Mouse (Mus musculus): ENCODE data around the gene Vmn1r177. TPM values are rescaled to one million over a fixed set of nuclear protein-coding genes. Genes with fewer than 3 reads are reported as not detected.
"Not testable (repeated sequence)": the region's sequence is repeated elsewhere in the genome, so short reads cannot be mapped to it uniquely, and the experiment has no call there.

The Vmn1r177 gene
- not detected in 2 replicates for polyA plus RNA-seq (2016; fragmentation: Nextera tagmentation; extraction: Ambion mirVana)

DNA sequence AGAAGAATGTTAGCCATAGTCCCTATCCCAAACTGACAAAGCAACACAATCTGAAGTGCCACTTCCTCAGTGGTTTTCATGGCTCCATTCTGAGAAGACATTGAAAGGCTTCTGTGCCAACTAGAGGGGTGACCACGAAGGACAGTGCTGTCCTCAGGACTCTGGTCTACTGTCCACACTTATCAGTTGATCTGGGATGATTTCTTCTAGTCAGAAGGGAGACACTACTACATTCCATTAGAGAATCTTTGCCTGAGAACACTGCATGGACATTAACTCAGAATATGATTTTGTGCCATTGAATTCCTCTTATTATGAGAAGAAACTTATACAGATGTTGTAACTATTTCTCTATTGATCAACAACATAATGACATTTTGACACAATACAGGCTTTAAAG is at the start of gene Vmn1r177:
TSS of gene Vmn1r177 (minus strand) at position 101 of the 400 bp plus-strand sequence.
- H3K36me3 ChIP-seq; DNase-seq (ENCODE audit: low spot score); H3K27ac ChIP-seq; H3K27me3 ChIP-seq (ENCODE audit: insufficient read depth, poor library complexity, severe bottlenecking); H3K4me1 ChIP-seq (replicated peaks); H3K4me3 ChIP-seq: not testable (repeated sequence)
- H3K9me3 ChIP-seq: peaks cover 23% of the 10 kb centered on the region
- 19% methylated on average over 1 of the region's 1 CpGs for WGBS

GRCm38 (mm10) chr7:23891709-23892108 is 25.5 kb upstream of the Vmn1r177 start, which contains the start of gene Vmn1r178:
Gene Vmn1r178, plus strand, starts transcription at chr7:23892009.
- DNase-seq (ENCODE audit: low spot score): no peak
- no peaks in the 10 kb centered on the region for H3K36me3 ChIP-seq
- no peak within 1 kb of the TSS for H3K27ac ChIP-seq
- H3K4me1 ChIP-seq (replicated peaks): no peaks in the 10 kb centered on the region
- peaks cover 62% of the 10 kb centered on the region for H3K9me3 ChIP-seq
- H3K27me3 ChIP-seq (ENCODE audit: insufficient read depth, poor library complexity, severe bottlenecking): no peaks in the 10 kb centered on the region
- 85% methylated on average over 1 of the region's 1 CpGs for WGBS
- no peak within 1 kb of the TSS for H3K4me3 ChIP-seq

GRCm38 (mm10) chr7:23876918-23877317 is 10.7 kb upstream of the Vmn1r177 start:
- WGBS: 68% methylated on average over 4 of the region's 4 CpGs
- DNase-seq (ENCODE audit: low spot score); H3K27me3 ChIP-seq (ENCODE audit: insufficient read depth, poor library complexity, severe bottlenecking); H3K36me3 ChIP-seq; H3K4me3 ChIP-seq; H3K4me1 ChIP-seq (replicated peaks); H3K27ac ChIP-seq: not testable (repeated sequence)
- peaks cover 24% of the 10 kb centered on the region; the same call in 1 of the 2 replicates for H3K9me3 ChIP-seq

DNA sequence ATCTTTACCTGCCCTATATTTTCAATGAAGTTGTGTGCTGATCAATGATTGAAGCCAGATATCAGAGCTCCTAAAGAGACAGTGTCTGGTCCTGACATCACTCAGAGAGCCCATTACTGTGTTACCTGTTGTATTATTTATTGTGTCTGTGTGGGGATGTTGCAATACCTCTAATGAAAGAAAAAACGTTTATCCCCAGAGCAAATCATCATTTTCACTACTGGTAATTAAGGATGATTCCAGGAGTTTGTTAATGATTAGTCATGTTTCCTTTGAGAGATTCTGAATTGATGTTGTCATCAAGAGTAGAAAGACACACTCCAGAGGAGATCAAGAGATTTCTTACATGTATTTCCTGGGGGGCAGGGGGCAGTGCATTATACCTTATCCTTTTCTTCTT is 29.0 kb downstream of the Vmn1r177 start, which contains the start of gene Vmn1r176:
TSS of gene Vmn1r176 (minus strand) at position 101 of the 400 bp plus-strand sequence.
- H3K36me3 ChIP-seq; H3K4me1 ChIP-seq (replicated peaks); DNase-seq (ENCODE audit: low spot score); H3K27ac ChIP-seq; H3K4me3 ChIP-seq; H3K27me3 ChIP-seq (ENCODE audit: insufficient read depth, poor library complexity, severe bottlenecking): not testable (repeated sequence)
- WGBS: no CpG with 5 or more reads among the region's 1 CpGs
- H3K9me3 ChIP-seq: peaks cover 26% of the 10 kb centered on the region

Other genes starting within 250 kb of the Vmn1r177 start
- gene Vmn1r171, start 235.7 kb downstream of the Vmn1r177 start, polyA plus RNA-seq (2016; fragmentation: Nextera tagmentation; extraction: Ambion mirVana): not detected in 2 replicates
- gene Vmn1r172, start 208.1 kb downstream of the Vmn1r177 start, polyA plus RNA-seq (2016; fragmentation: Nextera tagmentation; extraction: Ambion mirVana): not detected in 2 replicates
- gene Vmn1r173, start 165.7 kb downstream of the Vmn1r177 start, polyA plus RNA-seq (2016; fragmentation: Nextera tagmentation; extraction: Ambion mirVana): not detected in 2 replicates
- not detected in 2 replicates for gene Vmn1r174, start 114.2 kb downstream of the Vmn1r177 start, polyA plus RNA-seq (2016; fragmentation: Nextera tagmentation; extraction: Ambion mirVana)
- not detected in 2 replicates for gene Vmn1r175, start 55.8 kb downstream of the Vmn1r177 start, polyA plus RNA-seq (2016; fragmentation: Nextera tagmentation; extraction: Ambion mirVana)
- not detected in 2 replicates for gene Vmn1r176, start 29.1 kb downstream of the Vmn1r177 start, polyA plus RNA-seq (2016; fragmentation: Nextera tagmentation; extraction: Ambion mirVana)
- not detected in 2 replicates for gene Vmn1r178, start 25.6 kb upstream of the Vmn1r177 start, polyA plus RNA-seq (2016; fragmentation: Nextera tagmentation; extraction: Ambion mirVana)
- gene Vmn1r179, start 60.5 kb upstream of the Vmn1r177 start, polyA plus RNA-seq (2016; fragmentation: Nextera tagmentation; extraction: Ambion mirVana): not detected in 2 replicates
- not detected in 2 replicates for gene Vmn1r180, start 84.2 kb upstream of the Vmn1r177 start, polyA plus RNA-seq (2016; fragmentation: Nextera tagmentation; extraction: Ambion mirVana)
- gene Vmn1r181, start 108.2 kb upstream of the Vmn1r177 start, polyA plus RNA-seq (2016; fragmentation: Nextera tagmentation; extraction: Ambion mirVana): not detected in 2 replicates
- gene V1rd19, start 135.2 kb upstream of the Vmn1r177 start, polyA plus RNA-seq (2016; fragmentation: Nextera tagmentation; extraction: Ambion mirVana): not detected in 2 replicates
- gene Vmn1r183, start 186.8 kb upstream of the Vmn1r177 start, polyA plus RNA-seq (2016; fragmentation: Nextera tagmentation; extraction: Ambion mirVana): not detected in 2 replicates
- 25.9 and 29.4 TPM in 2 replicates for gene Zfp180, start 215.5 kb upstream of the Vmn1r177 start, polyA plus RNA-seq (2016; fragmentation: Nextera tagmentation; extraction: Ambion mirVana)
- 3.3 and 5.4 TPM in 2 replicates for gene Zfp112, start 245.9 kb upstream of the Vmn1r177 start, polyA plus RNA-seq (2016; fragmentation: Nextera tagmentation; extraction: Ambion mirVana)